Mouse (Mus musculus) splenic B cell, adult 2 months (primary cell): Measurements from ENCODE around the gene Ttc7b.

ENCODE experiments used
- DNase-seq: peaks from one replicate; pipeline ENCODE4 v3.0.0-alpha.2; 2011; ENCODE audit warnings: low read depth, low spot score
- H3K27me3 ChIP-seq: 2 replicates; pipeline ENCODE4 v1.6.1; 2012; ENCODE audit warnings: mild to moderate bottlenecking, low read length, moderate library complexity, mixed read lengths; ENCODE audit not compliant: control insufficient read depth, poor library complexity, insufficient read depth, severe bottlenecking
- H3K36me3 ChIP-seq: 2 replicates; pipeline ENCODE4 v1.6.1; 2012; ENCODE audit warnings: mild to moderate bottlenecking, low read length, moderate library complexity, mixed read lengths; ENCODE audit not compliant: control insufficient read depth, poor library complexity, insufficient read depth, severe bottlenecking

The Ttc7b gene

GRCm38 (mm10) chr12:100414717-100415398 is 105.8 kb downstream of the Ttc7b start:
- DNase-seq: no peak
- Histone ChIP-seq H3K27me3 (no peaks in the 10 kb centered on the region; the same call in 1 of the 2 replicates), H3K36me3 (peaks cover 3% of the 10 kb centered on the region; the same call in 1 of the 2 replicates)

- no peak for DNase-seq
- no peaks in the 10 kb centered on the region for H3K27me3 ChIP-seq
Observed at GRCm38 (mm10) chr12:100408714-100409113, 111.9 kb downstream of the Ttc7b start.

GRCm38 (mm10) chr12:100408143-100408542 is 112.5 kb downstream of the Ttc7b start:
- Histone ChIP-seq H3K27me3 (no peaks in the 10 kb centered on the region), H3K36me3 (no peaks in the 10 kb centered on the region)
- no peak for DNase-seq

More at GRCm38 (mm10) chr12:100408714-100409113, 111.9 kb downstream of the Ttc7b start:
- H3K36me3 ChIP-seq: no peaks in the 10 kb centered on the region

GRCm38 (mm10) chr12:100407371-100407770 is 113.3 kb downstream of the Ttc7b start:
- Histone ChIP-seq H3K27me3 (no peaks in the 10 kb centered on the region), H3K36me3 (no peaks in the 10 kb centered on the region)
- no peak for DNase-seq

- no peak for DNase-seq
- 0 out of 2 replicates have a peak, but pooled peaks cover 2% of the 10 kb centered on the region for H3K36me3 ChIP-seq
- no peaks in the 10 kb centered on the region for H3K27me3 ChIP-seq
Observed at GRCm38 (mm10) chr12:100406094-100406493, 114.5 kb downstream of the Ttc7b start.

- DNase-seq: no peak
- H3K27me3 ChIP-seq: no peaks in the 10 kb centered on the region
- H3K36me3 ChIP-seq: 0 out of 2 replicates have a peak, but pooled peaks cover 3% of the 10 kb centered on the region
Observed at GRCm38 (mm10) chr12:100405512-100406030, 115.1 kb downstream of the Ttc7b start.

- no peaks in the 10 kb centered on the region for H3K27me3 ChIP-seq
Observed at GRCm38 (mm10) chr12:100404430-100404829, 116.2 kb downstream of the Ttc7b start.

GRCm38 (mm10) chr12:100403005-100403324 is 117.7 kb downstream of the Ttc7b start:
- H3K36me3 ChIP-seq: 0 out of 2 replicates have a peak, but pooled peaks cover 3% of the 10 kb centered on the region
- no peak for DNase-seq
- no peaks in the 10 kb centered on the region for H3K27me3 ChIP-seq

More at GRCm38 (mm10) chr12:100404430-100404829, 116.2 kb downstream of the Ttc7b start:
- DNase-seq: no peak
- 0 out of 2 replicates have a peak, but pooled peaks cover 3% of the 10 kb centered on the region for H3K36me3 ChIP-seq

GRCm38 (mm10) chr12:100402296-100403004 is 118.2 kb downstream of the Ttc7b start:
- H3K36me3 ChIP-seq: 0 out of 2 replicates have a peak, but pooled peaks cover 3% of the 10 kb centered on the region
- DNase-seq: no peak
- H3K27me3 ChIP-seq: no peaks in the 10 kb centered on the region

- H3K36me3 ChIP-seq: 0 out of 2 replicates have a peak, but pooled peaks cover 3% of the 10 kb centered on the region
- DNase-seq: no peak
Observed at GRCm38 (mm10) chr12:100400119-100400518, 120.5 kb downstream of the Ttc7b start.

GRCm38 (mm10) chr12:100399126-100399727 is 121.4 kb downstream of the Ttc7b start:
- no peak for DNase-seq
- Histone ChIP-seq H3K27me3 (no peaks in the 10 kb centered on the region), H3K36me3 (0 out of 2 replicates have a peak, but pooled peaks cover 3% of the 10 kb centered on the region)

More at GRCm38 (mm10) chr12:100400119-100400518, 120.5 kb downstream of the Ttc7b start:
- H3K27me3 ChIP-seq: no peaks in the 10 kb centered on the region

GRCm38 (mm10) chr12:100398268-100398943 is 122.2 kb downstream of the Ttc7b start:
- no peak for DNase-seq
- Histone ChIP-seq H3K36me3 (0 out of 2 replicates have a peak, but pooled peaks cover 3% of the 10 kb centered on the region), H3K27me3 (no peaks in the 10 kb centered on the region)

GRCm38 (mm10) chr12:100397432-100398146 is 123.0 kb downstream of the Ttc7b start:
- H3K36me3 ChIP-seq: 0 out of 2 replicates have a peak, but pooled peaks cover 3% of the 10 kb centered on the region
- no peaks in the 10 kb centered on the region for H3K27me3 ChIP-seq
- no peak for DNase-seq

GRCm38 (mm10) chr12:100396806-100397205 is 123.8 kb downstream of the Ttc7b start:
- Histone ChIP-seq H3K36me3 (peaks cover 5% of the 10 kb centered on the region; the same call in 1 of the 2 replicates), H3K27me3 (no peaks in the 10 kb centered on the region)
- no peak for DNase-seq
